ENCODE assay signal across 9 mouse cellular contexts in genomic region chr10:24622586-24622985, GRCm38 (mm10). TPM values are rescaled to one million over a fixed set of nuclear protein-coding genes. Genes with fewer than 3 reads are reported as not detected.
DNase-seq lines count a peak whose midpoint lies in the region; ATAC-seq and TF ChIP-seq lines count a peak whose summit lies in the region.
"Had no signal": no experiment of that assay in that cellular context is flagged by ENCODE, and none has a peak within 500 bp of the region (broad histone marks: within the 10 kb centered on the region; RNA-seq: fewer than 3 reads in every experiment).

No protein-coding gene starts in this region.

- no peaks in the 10 kb centered on the region for H3K36me3 ChIP-seq in forebrain, embryonic 10.5 days (replicated peaks)
- no peaks in the 10 kb centered on the region for H3K36me3 ChIP-seq in forebrain, embryonic 15.5 days
- no peaks in the 10 kb centered on the region for H3K36me3 ChIP-seq in embryonic facial prominence, embryonic 14.5 days (ENCODE audit: control insufficient read depth, insufficient read depth, low read length)
- no peaks in the 10 kb centered on the region for H3K36me3 ChIP-seq in spleen, adult 2 months (ENCODE audit: control insufficient read depth, insufficient read depth, low read length)
- H3K36me3 ChIP-seq: lung, embryonic 15.5 days had no signal

- peak; percentile 69 for DNase-seq in forebrain, embryonic 10.5 days (ENCODE audit: extremely low spot score, low spot score)
- DNase-seq in 416B (ENCODE audit: low read depth) = peak; percentile 87
- peak; percentile 88 for DNase-seq in adrenal gland, postnatal 14 days
- peak; percentile 60 for DNase-seq in embryonic facial prominence, embryonic 14.5 days (ENCODE audit: low spot score)
- DNase-seq in kidney, adult 8-10 months = peak; percentile 51 to 83
- DNase-seq in lung, postnatal 14 days = peak; percentile 92
- peak; percentile 65 to 73 for DNase-seq in spleen, adult 2 months (ENCODE audit: low read depth in 1 of 2, low spot score in 2 of 2)

- H3K9me3 ChIP-seq in forebrain, embryonic 10.5 days = no peaks in the 10 kb centered on the region
- no peaks in the 10 kb centered on the region for H3K9me3 ChIP-seq in forebrain, embryonic 15.5 days
- H3K9me3 ChIP-seq in embryonic facial prominence, embryonic 14.5 days (ENCODE audit: control insufficient read depth, low read length) = 0 out of 2 replicates have a peak, but pooled peaks cover 3% of the 10 kb centered on the region
- H3K9me3 ChIP-seq: lung, embryonic 15.5 days had no signal

- ATAC-seq in forebrain, embryonic 15.5 days (replicated peaks) = no peak
- ATAC-seq in embryonic facial prominence, embryonic 14.5 days (ENCODE audit: low read depth) = no peak

- WGBS in forebrain, embryonic 10.5 days = 26% methylated on average over 7 of the region's 7 CpGs
- WGBS in forebrain, embryonic 15.5 days = 29% methylated on average over 7 of the region's 7 CpGs
- 23% methylated on average over 7 of the region's 7 CpGs for WGBS in embryonic facial prominence, embryonic 14.5 days
- 24% methylated on average over 7 of the region's 7 CpGs for WGBS in spleen, adult 2 months

- no peak for TF ChIP-seq POLR2A in spleen, adult 2 months (IDR thresholded peaks at IDR 0.05; ENCODE audit: low read depth, low read length)

- no peak overlapping the region for H3K27ac ChIP-seq in forebrain, embryonic 10.5 days
- no peak overlapping the region for H3K27ac ChIP-seq in forebrain, embryonic 15.5 days (replicated peaks)
- no peak overlapping the region for H3K27ac ChIP-seq in embryonic facial prominence, embryonic 14.5 days (replicated peaks; ENCODE audit: low read depth, low read length)
- H3K27ac ChIP-seq in spleen, adult 2 months (ENCODE audit: insufficient read depth, low read length) = no peak overlapping the region
- H3K27ac ChIP-seq: lung, embryonic 15.5 days had no signal

- no peak overlapping the region for H3K4me2 ChIP-seq in forebrain, embryonic 15.5 days (replicated peaks)
- H3K4me2 ChIP-seq in embryonic facial prominence, embryonic 14.5 days (ENCODE audit: low read depth, low read length) = no peak overlapping the region
- H3K4me2 ChIP-seq: lung, embryonic 15.5 days had no signal

- no peak overlapping the region for H3K4me3 ChIP-seq in forebrain, embryonic 10.5 days
- no peak overlapping the region for H3K4me3 ChIP-seq in forebrain, embryonic 15.5 days
- no peak overlapping the region for H3K4me3 ChIP-seq in embryonic facial prominence, embryonic 14.5 days (ENCODE audit: low read depth, low read length)
- no peak overlapping the region for H3K4me3 ChIP-seq in spleen, adult 2 months (ENCODE audit: extremely low read depth, insufficient read depth, insufficient read length)
- H3K4me3 ChIP-seq: lung, embryonic 15.5 days had no signal

- peak; percentile 92; the same call in 1 of the 2 replicates for TF ChIP-seq CTCF in spleen, adult 2 months (IDR thresholded peaks at IDR 0.05; ENCODE audit: extremely low read depth, insufficient read depth, insufficient read length, insufficient replicate concordance)

- peaks cover 4% of the 10 kb centered on the region; the same call in 1 of the 2 replicates for H3K4me1 ChIP-seq in forebrain, embryonic 10.5 days
- no peaks in the 10 kb centered on the region for H3K4me1 ChIP-seq in forebrain, embryonic 15.5 days
- H3K4me1 ChIP-seq in embryonic facial prominence, embryonic 14.5 days (ENCODE audit: control insufficient read depth, insufficient read depth, low read length) = no peaks in the 10 kb centered on the region; the same call in 1 of the 2 replicates
- no peaks in the 10 kb centered on the region for H3K4me1 ChIP-seq in spleen, adult 2 months (ENCODE audit: control insufficient read depth, insufficient read depth, insufficient read length)

- H3K9ac ChIP-seq in forebrain, embryonic 15.5 days (replicated peaks) = no peak overlapping the region
- no peak overlapping the region for H3K9ac ChIP-seq in embryonic facial prominence, embryonic 14.5 days (ENCODE audit: low read depth, low read length)
- H3K9ac ChIP-seq: lung, embryonic 15.5 days had no signal

- H3K27me3 ChIP-seq in forebrain, embryonic 10.5 days (ENCODE audit: poor library complexity, severe bottlenecking) = no peaks in the 10 kb centered on the region
- no peaks in the 10 kb centered on the region for H3K27me3 ChIP-seq in forebrain, embryonic 15.5 days
- no peaks in the 10 kb centered on the region for H3K27me3 ChIP-seq in embryonic facial prominence, embryonic 14.5 days (replicated peaks; ENCODE audit: control insufficient read depth, insufficient read depth, low read length)
- no peaks in the 10 kb centered on the region for H3K27me3 ChIP-seq in spleen, adult 2 months (ENCODE audit: control insufficient read depth, insufficient read depth, low read length)
- H3K27me3 ChIP-seq: lung, embryonic 15.5 days had no signal

RNA-seq across cellular contexts. Expression of gene Ccn2, which starts 27.3 kb away (rescaled TPM):
- polyA plus RNA-seq in forebrain, embryonic 10.5 days (2016; fragmentation: Nextera tagmentation; extraction: Ambion mirVana) = 11.2 and 11.7 TPM in 2 replicates
- 2.3 and 2.4 TPM in 2 replicates for polyA plus RNA-seq in forebrain, embryonic 15.5 days (2015; fragmentation: Nextera tagmentation; extraction: Ambion mirVana)
- total RNA-seq in adrenal gland, postnatal 14 days (2021) = 34.8 and 45.0 TPM in 2 replicates
- polyA plus RNA-seq in embryonic facial prominence, embryonic 14.5 days (2014; fragmentation: Nextera tagmentation; extraction: Ambion mirVana) = 14.7 and 16.7 TPM in 2 replicates
- 108 TPM in 2 replicates for polyA plus RNA-seq in spleen, adult 2 months (2012; rRNA removed)
